Mouse (Mus musculus) hindbrain, embryonic 13.5 days (tissue): ENCODE data around the gene Tnik. TPM values are rescaled to one million over a fixed set of nuclear protein-coding genes. Genes with fewer than 3 reads are reported as not detected.
A peak's percentile ranks its signal among the peaks of the same experiment; 100 is the strongest.

Source experiments
- ATAC-seq: fragments of 200-750 bp; cut with Nextera tagmentation; 2 replicates; pipeline ENCODE4 v1.8.0; 2017; ENCODE audit warnings: moderate TSS enrichment; ENCODE audit not compliant: low FRiP score
- H3K27ac ChIP-seq: fragments of 300-500 bp; sonication (generic); 2 replicates; pipeline ENCODE4 v1.5.1; 2015; ENCODE audit warnings: inconsistent platforms, mild to moderate bottlenecking, moderate library complexity
- H3K27me3 ChIP-seq: fragments of 300-500 bp; sonication (generic); 2 replicates; pipeline ENCODE4 v1.6.1; 2015; ENCODE audit warnings: mild to moderate bottlenecking, inconsistent platforms
- H3K36me3 ChIP-seq: fragments of 300-500 bp; sonication (generic); 2 replicates; pipeline ENCODE4 v1.6.1; 2015; ENCODE audit warnings: mild to moderate bottlenecking, inconsistent platforms
- H3K4me1 ChIP-seq: fragments of 300-500 bp; sonication (generic); replicated peaks from 2 replicates; pipeline ENCODE4 v1.6.1; 2015; ENCODE audit warnings: inconsistent platforms
- H3K4me2 ChIP-seq: fragments of 300-500 bp; sonication (generic); 2 replicates; pipeline ENCODE4 v1.6.1; 2015; ENCODE audit warnings: inconsistent platforms, mild to moderate bottlenecking, moderate library complexity
- H3K4me3 ChIP-seq: fragments of 300-500 bp; sonication (generic); 2 replicates; pipeline ENCODE4 v1.5.1; 2015; ENCODE audit warnings: mild to moderate bottlenecking, inconsistent platforms
- H3K9ac ChIP-seq: fragments of 300-500 bp; sonication (generic); 2 replicates; pipeline ENCODE4 v1.6.1; 2015; ENCODE audit warnings: mild to moderate bottlenecking, inconsistent platforms
- H3K9me3 ChIP-seq: fragments of 300-500 bp; sonication (generic); 2 replicates; pipeline ENCODE4 v1.6.1; 2016; ENCODE audit warnings: inconsistent platforms
- WGBS: fragments of 180-500 bp; shearing (Covaris S2); methylation state at CpG from one replicate; pipeline ENCODE4 v1.1.7; 2015; 5-methylcytosine and 5-hydroxymethylcytosine counted together
- polyA plus RNA-seq: library from polyadenylated mRNA; unstranded; fragments of >200 nt; fragmentation: Nextera tagmentation; extraction: Ambion mirVana; gene quantifications from 2 replicates; pipeline ENCODE4 v1.2.1, GENCODE M21; 2015

The Tnik gene
- polyA plus RNA-seq, 1 experiment from 2014 or later, result 73.6 TPM

DNA sequence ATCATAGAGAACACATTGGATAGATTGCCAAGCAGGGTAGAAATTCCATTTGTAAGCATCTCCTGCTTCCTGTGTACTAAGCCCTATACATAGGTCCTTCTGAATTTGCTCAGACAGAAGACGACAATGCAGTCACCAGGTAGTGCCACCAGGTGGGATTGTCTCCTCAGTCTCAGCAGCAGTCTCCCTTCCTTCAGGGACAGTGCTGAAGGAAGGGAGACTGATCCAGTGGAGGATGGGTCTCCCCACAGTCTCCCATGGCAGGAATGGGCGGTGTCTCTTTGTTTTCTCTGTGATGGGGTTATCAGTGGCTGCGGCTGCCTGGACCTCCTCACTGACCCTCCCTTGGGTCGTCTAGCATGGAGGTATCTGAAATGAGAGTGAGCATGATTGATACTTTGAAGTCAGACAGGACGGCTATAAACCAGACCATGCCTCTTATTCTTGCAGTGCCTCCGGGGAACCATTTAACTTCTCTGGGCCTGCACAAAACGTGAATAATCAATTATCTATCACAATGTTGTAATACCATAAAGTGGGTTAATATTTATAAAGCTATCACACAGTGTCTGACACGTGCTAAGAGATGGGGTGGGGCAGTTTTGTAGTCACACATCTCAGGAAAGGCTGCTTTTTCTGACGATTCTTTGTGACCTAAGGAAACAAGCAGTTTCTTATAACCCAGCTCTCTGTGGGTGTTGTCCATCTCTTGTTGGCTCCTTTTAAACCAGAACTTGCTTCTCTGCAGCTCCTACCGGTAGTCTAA lies 285.1 kb downstream of the Tnik start:
- WGBS, result 45% methylated on average over 10 of the region's 10 CpGs
- no peak for ATAC-seq

DNA sequence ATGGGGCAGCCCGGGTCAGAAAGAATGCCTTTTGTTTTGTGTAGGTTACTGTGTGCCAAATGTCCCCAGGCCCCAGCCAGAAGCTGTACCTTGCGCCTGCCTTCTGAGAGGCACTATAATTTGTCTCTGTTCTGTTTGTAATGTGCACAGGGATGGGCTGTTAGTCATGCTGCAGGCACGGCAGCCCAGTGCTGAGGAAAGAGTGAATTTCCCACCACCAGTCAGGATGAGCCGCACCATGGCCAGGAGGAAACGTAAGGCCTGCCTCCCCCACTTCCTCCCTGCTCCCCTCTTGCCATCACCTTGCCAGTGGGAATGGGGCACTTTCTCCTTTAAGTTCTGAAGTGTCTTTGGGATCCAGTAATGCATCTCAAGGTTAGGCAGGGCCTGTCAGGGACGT lies 286.4 kb downstream of the Tnik start:
- no peaks in the 10 kb centered on the region for H3K9me3 ChIP-seq
- no peak overlapping the region for H3K4me2 ChIP-seq
- no peaks in the 10 kb centered on the region for H3K36me3 ChIP-seq
- peaks cover 38% of the 10 kb centered on the region for H3K4me1 ChIP-seq
- H3K27ac ChIP-seq, result peak overlapping the region; percentile 62
- no peaks in the 10 kb centered on the region for H3K27me3 ChIP-seq
- 35% methylated on average over 6 of the region's 6 CpGs for WGBS
- H3K9ac ChIP-seq, result peak overlapping the region; percentile 51; the same call in 1 of the 2 replicates
- H3K4me3 ChIP-seq, result no peak overlapping the region
- 0 out of 2 replicates have a peak, but pooled peaks have one; percentile 17 for ATAC-seq

More for the DNA sequence above, 285.1 kb downstream of the Tnik start:
- Histone ChIP-seq H3K4me3 (no peak overlapping the region), H3K27me3 (no peaks in the 10 kb centered on the region), H3K36me3 (0 out of 2 replicates have a peak, but pooled peaks cover under 1% of the 10 kb centered on the region), H3K4me1 (peaks cover 38% of the 10 kb centered on the region), H3K9ac (no peak overlapping the region), H3K27ac (peak overlapping the region; percentile 62; the same call in 1 of the 2 replicates), H3K9me3 (no peaks in the 10 kb centered on the region), H3K4me2 (no peak overlapping the region)

DNA sequence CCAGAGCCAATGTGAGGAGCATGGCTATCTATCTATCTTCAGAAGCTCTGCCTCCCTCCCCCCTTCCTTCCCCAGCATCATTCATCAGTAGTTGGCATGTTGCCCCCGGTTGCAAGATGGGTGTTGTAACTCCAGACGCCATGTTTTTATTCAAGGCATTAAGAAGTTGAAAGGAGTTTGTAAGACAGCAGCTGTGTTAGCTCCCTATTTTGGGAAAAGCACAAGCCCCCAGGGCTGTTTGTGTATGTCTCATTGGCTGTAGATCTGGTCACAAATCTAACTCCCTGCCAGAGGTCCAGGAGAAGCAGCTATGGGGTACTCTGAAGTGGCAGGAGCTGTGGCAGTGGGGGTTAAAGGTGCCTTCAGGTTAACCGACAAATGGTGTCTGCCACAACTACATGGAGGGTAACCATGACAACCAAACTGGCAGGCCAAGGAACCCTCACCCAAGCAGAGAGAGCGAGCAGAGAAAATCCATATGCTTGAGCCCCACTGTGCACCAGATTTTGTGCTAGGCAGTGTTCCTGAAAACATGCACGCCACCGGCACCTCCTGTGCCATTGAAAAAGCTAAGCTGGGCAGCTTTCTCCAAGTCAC lies 287.6 kb downstream of the Tnik start:
- no peak overlapping the region for H3K4me2 ChIP-seq
- H3K9ac ChIP-seq, result no peak overlapping the region
- no peak overlapping the region for H3K4me3 ChIP-seq
- no peaks in the 10 kb centered on the region for H3K27me3 ChIP-seq
- ATAC-seq, result no peak
- 38% methylated on average over 6 of the region's 6 CpGs for WGBS
- H3K36me3 ChIP-seq, result peaks cover 9% of the 10 kb centered on the region
- H3K4me1 ChIP-seq, result peaks cover 49% of the 10 kb centered on the region
- peak overlapping the region; percentile 30; the same call in 1 of the 2 replicates for H3K27ac ChIP-seq
- H3K9me3 ChIP-seq, result no peaks in the 10 kb centered on the region

DNA sequence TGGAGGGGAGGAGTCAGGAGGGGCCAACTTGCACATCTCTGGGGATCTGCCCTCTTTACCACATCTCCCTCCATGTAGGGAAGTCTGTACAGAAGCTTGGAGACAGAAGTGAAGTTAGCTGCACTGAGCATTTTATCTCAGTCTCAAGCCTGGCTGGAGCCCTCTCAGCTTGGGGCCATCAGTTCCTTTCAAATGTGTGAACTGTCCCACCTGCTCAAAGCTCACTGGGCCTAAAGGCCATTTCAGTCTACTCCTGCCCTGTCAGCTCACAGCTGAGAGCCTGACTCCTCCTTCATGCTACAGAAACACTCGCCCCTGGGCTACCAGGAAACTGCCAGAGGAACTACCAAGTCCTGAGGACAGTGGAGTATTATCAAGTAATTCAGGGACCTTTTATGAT lies 288.7 kb downstream of the Tnik start:
- Histone ChIP-seq H3K9me3 (no peaks in the 10 kb centered on the region), H3K9ac (no peak overlapping the region), H3K27ac (no peak overlapping the region), H3K4me3 (no peak overlapping the region), H3K36me3 (peaks cover 12% of the 10 kb centered on the region), H3K4me2 (no peak overlapping the region), H3K4me1 (peaks cover 49% of the 10 kb centered on the region), H3K27me3 (no peaks in the 10 kb centered on the region)
- WGBS, result 58% methylated on average over 1 of the region's 1 CpGs
- ATAC-seq, result no peak

DNA sequence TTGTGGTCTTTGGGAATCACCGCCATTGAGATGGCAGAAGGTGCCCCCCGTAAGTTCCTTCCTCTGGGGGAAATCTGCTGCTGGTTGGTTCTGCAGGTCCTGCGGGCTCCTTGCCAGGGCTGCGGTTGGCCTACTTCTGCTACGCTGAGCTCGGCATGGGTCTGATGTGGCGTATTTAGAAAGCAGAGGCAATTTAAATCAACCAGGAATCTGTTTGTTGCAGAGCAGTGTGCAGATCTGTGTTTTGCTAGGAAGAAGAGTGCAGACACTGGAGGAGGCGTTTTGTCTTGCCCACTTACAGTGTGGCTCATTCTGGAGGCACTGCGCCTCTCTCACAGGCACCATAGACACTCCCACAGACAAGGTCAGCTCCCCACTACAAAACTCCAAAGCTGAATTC lies 291.9 kb downstream of the Tnik start:
- no peak overlapping the region for H3K4me3 ChIP-seq
- H3K27me3 ChIP-seq, result no peaks in the 10 kb centered on the region
- peak overlapping the region; percentile 64 for H3K27ac ChIP-seq
- no peak overlapping the region for H3K9ac ChIP-seq
- no peaks in the 10 kb centered on the region for H3K9me3 ChIP-seq
- H3K4me1 ChIP-seq, result peaks cover 43% of the 10 kb centered on the region
- H3K4me2 ChIP-seq, result no peak overlapping the region
- peaks cover 25% of the 10 kb centered on the region for H3K36me3 ChIP-seq
- ATAC-seq, result no peak
- 67% methylated on average over 9 of the region's 9 CpGs for WGBS

DNA sequence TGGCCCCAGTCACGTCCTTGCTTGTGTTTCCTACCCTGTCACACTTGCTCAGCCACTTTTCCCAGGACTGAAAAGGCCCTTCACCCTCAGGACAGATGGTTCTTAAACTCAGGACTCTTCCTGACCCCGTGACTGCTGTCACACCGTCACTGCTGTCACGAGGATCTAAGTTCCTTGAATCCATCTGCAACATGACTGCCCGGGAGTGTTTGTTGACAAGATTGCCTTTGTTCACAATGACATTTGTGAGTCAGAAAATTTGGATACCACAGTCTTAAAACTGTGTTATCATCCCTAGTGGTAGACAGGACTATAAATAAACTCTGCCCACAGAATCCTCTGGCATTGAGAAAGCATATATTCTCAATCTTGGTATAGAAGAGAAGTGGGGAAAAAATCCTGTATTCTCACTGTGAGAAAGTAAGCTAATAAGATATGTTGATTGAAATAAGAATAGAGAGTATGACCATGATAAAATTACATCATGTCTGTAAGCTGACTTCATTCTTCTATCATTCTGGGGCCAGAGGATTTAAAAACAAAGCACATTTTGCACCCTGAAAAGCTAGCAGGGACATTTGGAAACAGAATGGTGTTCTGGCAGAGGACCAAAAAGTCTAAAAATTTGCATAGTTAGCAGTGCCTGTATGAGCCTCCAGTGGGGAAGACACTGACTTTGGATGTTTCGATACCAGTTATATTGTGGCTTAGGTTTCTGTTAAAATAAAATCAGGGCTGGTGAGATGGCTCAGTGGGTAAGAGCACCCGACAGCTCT lies 293.0 kb downstream of the Tnik start:
- H3K9ac ChIP-seq, result no peak overlapping the region
- H3K4me3 ChIP-seq, result no peak overlapping the region
- H3K27me3 ChIP-seq, result no peaks in the 10 kb centered on the region
- H3K4me1 ChIP-seq, result peaks cover 35% of the 10 kb centered on the region
- H3K27ac ChIP-seq, result no peak overlapping the region
- no peak overlapping the region for H3K4me2 ChIP-seq
- no peaks in the 10 kb centered on the region for H3K9me3 ChIP-seq
- 66% methylated on average over 7 of the region's 7 CpGs for WGBS
- ATAC-seq, result no peak
- peaks cover 25% of the 10 kb centered on the region for H3K36me3 ChIP-seq

DNA sequence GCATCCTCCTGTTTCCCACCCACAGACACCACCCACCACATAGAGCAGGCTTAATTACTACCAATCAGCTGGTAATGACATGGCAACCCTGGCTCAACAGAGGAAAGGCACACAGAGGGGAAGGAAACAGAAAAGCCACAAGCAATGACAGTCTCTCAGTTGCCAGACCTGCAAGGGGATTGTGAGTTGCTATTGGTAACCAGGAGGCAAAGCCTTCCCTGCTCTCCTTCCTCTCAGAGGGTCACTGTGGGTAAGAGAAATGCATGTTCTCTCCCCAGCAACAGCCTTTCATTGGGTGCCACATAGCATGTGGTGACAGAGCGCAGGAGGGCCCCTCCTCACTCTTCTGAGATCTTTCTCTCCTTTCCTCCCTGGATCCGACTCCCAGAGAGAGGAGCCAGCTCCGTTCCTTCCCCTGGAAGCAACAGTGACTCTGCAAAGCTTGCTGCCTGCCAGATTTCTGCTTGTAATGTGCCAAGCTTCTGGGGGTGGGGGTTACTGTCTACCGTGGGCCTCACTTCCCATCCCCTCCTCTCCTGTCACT lies 295.4 kb downstream of the Tnik start:
- Histone ChIP-seq H3K4me1 (peaks cover 29% of the 10 kb centered on the region), H3K27me3 (no peaks in the 10 kb centered on the region), H3K9ac (no peak overlapping the region), H3K36me3 (peaks cover 34% of the 10 kb centered on the region), H3K4me3 (no peak overlapping the region), H3K9me3 (no peaks in the 10 kb centered on the region), H3K4me2 (no peak overlapping the region), H3K27ac (peak overlapping the region; percentile 66)
- 47% methylated on average over 4 of the region's 4 CpGs for WGBS
- ATAC-seq, result peak; percentile 81

DNA sequence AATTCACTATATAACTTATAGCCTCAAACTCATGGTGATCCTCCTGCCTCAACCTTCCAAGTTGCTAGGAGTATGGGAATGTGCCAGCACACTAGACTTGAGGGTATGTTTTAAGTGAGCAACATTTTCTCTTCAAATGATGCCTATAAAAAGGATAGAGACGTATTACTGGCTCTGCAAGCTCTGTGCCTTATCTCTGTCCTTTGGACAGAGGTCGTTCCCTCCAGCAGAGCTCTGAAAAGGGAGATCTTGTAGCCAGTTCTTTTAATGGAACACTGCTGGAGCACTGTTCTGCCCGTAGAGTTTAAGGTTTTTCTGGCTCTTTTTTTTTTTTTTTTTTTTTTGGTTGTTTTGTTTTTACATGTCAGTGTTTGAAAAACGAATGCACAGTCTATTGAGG lies 298.4 kb downstream of the Tnik start:
- H3K27ac ChIP-seq, result no peak overlapping the region
- H3K27me3 ChIP-seq, result no peaks in the 10 kb centered on the region
- peaks cover 19% of the 10 kb centered on the region for H3K4me1 ChIP-seq
- H3K9ac ChIP-seq, result no peak overlapping the region
- no peak overlapping the region for H3K4me2 ChIP-seq
- no peak overlapping the region for H3K4me3 ChIP-seq
- WGBS, result 72% methylated on average over 4 of the region's 4 CpGs
- peaks cover 42% of the 10 kb centered on the region for H3K36me3 ChIP-seq
- ATAC-seq, result no peak
- no peaks in the 10 kb centered on the region for H3K9me3 ChIP-seq

DNA sequence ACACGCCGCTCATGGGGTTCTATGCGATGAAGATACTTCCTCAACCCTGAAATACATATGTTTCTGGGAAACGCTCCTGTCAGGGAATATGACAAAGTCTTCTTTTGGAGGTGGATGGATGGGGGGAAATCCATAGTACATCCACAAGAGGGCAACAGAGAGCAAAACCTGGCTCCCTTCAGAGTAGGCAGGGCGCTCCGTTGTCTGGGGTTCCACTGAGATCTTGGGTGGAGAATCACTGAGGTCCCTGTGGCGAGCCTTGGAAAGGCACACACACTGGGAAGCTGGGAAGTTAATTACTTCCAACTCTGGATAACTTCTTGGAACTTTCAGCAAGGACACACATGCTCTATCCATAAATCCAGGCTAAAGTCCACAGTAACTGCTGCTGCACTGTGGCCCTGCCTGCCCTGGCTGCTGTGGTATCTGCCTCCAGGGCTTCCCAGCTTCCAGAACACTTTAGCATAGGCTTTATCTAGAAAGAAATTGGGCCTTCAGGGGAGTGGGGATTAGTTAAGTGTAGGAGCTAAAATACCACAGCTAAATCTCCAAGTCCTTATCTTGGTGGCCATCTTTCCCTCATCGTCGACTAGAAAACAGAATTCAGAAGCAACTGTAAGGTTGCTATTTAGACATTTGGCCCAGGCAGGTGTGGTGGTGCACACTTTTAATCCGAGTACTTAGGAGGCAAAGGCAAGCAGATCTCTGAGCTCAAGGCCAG lies 299.8 kb downstream of the Tnik start:
- no peak overlapping the region for H3K4me3 ChIP-seq
- no peaks in the 10 kb centered on the region for H3K27me3 ChIP-seq
- H3K27ac ChIP-seq, result no peak overlapping the region
- ATAC-seq, result no peak
- no peak overlapping the region for H3K4me2 ChIP-seq
- H3K36me3 ChIP-seq, result peaks cover 47% of the 10 kb centered on the region
- H3K4me1 ChIP-seq, result peaks cover 14% of the 10 kb centered on the region
- H3K9me3 ChIP-seq, result no peaks in the 10 kb centered on the region
- WGBS, result 81% methylated on average over 10 of the region's 10 CpGs
- H3K9ac ChIP-seq, result no peak overlapping the region

DNA sequence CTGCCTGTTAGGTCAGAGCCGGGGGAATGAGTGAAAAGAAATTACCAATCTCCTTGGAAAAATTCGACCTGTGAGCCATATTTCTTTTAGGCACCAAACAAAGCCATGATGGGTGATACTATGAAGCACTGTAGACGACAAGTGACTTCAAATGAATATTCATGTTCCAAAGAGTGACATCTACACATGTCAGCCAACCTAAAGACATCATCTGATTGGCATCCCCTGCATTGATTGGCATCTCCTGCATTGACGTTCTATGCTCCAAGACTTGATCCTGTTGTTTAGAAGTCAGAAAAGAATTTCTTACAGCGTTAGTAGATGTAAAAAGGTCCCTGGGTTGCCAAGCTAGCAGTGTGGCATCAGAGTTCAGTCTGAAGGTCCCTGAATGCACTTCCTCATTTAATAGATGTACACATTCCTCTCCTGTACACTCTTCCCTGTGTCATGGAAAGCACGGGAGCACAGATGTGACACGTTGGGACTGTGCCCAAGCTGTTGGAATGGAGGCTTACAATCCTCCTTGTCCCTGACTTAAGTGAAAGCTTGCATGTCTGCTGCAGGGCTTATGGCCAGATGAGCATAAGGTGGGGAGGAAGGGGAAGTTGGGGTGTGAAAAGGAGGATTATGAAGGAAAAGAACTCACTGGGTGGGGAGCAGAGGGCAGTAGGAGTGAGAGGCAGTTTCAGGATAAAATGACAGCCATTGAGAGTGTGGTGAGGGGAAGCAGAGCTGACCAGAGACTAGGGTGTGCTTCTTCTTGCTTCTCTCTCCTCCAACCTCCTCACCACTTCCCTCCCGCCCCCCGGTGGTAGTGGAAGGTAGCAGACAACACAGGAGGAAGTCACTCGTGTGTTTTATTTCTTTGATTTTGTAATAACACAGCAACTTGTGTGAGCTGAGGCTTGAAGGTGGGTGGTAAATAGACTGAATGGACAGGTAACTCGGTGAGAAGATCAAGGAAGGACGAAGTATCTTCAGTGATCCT lies 301.6 kb downstream of the Tnik start:
- Histone ChIP-seq H3K4me1 (no peaks in the 10 kb centered on the region), H3K27ac (0 out of 2 replicates have a peak overlapping the region, but pooled peaks have one; percentile 18), H3K4me3 (no peak overlapping the region), H3K9ac (no peak overlapping the region), H3K9me3 (no peaks in the 10 kb centered on the region), H3K4me2 (no peak overlapping the region), H3K27me3 (no peaks in the 10 kb centered on the region), H3K36me3 (peaks cover 38% of the 10 kb centered on the region)
- no peak for ATAC-seq
- 73% methylated on average over 12 of the region's 12 CpGs for WGBS

DNA sequence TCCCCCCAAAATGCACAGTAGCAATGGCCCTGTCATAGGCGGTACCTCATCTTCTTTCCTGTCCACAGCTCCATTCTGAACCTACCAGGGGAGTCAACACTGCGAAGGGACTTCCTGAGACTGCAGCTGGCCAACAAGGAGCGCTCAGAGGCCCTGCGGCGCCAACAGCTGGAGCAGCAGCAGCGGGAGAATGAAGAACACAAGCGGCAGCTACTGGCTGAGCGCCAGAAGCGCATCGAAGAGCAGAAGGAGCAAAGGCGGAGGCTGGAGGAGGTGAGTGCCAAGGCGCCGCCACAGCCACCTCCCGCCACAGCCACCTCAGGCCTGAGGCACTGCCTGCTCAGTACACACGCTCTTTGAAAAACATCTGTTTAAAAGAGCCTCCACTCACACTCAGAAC lies 314.3 kb downstream of the Tnik start:
- 28% methylated on average over 15 of the region's 15 CpGs for WGBS
- H3K4me3 ChIP-seq, result no peak overlapping the region
- no peaks in the 10 kb centered on the region for H3K9me3 ChIP-seq
- peaks cover 56% of the 10 kb centered on the region for H3K36me3 ChIP-seq
- peak; percentile 46 for ATAC-seq
- peaks cover 8% of the 10 kb centered on the region for H3K4me1 ChIP-seq
- no peak overlapping the region for H3K9ac ChIP-seq
- H3K4me2 ChIP-seq, result no peak overlapping the region
- H3K27ac ChIP-seq, result peak overlapping the region; percentile 44; the same call in 1 of the 2 replicates
- H3K27me3 ChIP-seq, result no peaks in the 10 kb centered on the region
